Mouse (Mus musculus): ENCODE measurements around the gene Tmem108. TPM values are rescaled to one million over a fixed set of nuclear protein-coding genes. Genes with fewer than 3 reads are reported as not detected.
"Not testable (repeated sequence)": the region's sequence is repeated elsewhere in the genome, so short reads cannot be mapped to it uniquely, and the experiment has no call there.

Tmem108 gene
- total RNA-seq, 2 experiments from 2014 or later = 0.38 to 1.3 TPM

DNA sequence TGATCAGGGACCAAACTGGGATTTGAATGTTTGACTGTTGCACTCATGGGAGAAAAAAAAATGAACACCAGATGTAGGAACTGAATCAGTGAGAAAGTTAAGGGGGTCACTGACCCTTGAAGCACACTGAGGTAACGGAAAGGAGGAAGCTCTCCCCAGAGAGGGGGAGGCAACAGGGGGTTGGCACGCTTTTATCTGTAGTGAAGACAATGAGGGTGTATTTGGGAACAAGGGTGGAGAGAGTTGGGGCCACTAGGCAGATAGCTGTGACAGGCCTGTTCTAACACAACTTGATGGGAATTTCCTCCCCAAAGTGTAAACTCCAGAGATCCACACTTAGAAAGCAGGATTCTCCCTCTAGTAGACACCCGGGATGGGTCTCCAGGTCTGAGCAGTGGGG is 71.2 kb downstream of the Tmem108 start:
- no peak for ATAC-seq (replicated peaks; ENCODE audit: low FRiP score, low TSS enrichment, poor library complexity, severe bottlenecking)

DNA sequence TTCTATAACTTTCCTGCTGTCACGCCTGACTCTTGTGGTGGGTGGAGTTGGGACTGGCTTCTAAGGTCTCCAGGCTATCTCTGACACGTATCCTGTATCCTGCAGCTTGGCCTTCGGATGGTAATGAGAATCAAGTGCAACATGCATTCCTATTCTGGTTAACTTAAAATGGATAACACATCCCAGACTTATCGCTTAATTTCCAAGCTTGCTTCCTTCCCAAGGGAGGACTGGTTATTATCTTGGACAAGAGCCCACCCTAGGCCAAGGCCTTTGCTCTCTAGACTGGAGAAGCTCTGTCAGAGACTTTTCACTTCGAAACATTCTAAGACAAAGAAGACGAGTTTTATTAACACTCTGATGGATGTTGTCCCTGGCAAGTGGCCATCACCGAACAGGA is 71.9 kb downstream of the Tmem108 start:
- ATAC-seq (replicated peaks; ENCODE audit: low FRiP score, low TSS enrichment, poor library complexity, severe bottlenecking) = no peak

DNA sequence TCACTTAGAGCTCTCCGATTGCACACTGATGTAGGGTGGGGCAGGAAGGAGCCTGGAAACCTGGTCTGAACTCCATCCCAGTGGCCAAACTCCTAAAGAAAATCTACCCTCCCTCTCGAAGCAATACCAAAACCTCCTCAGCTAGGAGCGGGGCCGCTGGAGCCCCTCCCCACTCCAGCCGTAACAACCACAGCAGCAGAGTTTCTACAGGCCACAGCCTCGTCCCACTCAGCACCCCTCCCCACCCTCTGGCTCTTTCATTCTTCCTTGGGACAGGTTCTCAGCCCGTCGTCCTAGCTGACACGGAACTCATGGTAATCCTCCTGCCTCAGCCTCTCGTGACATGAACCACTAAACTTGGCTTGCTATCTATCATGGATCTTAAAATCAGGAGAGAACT is 72.6 kb downstream of the Tmem108 start:
- ATAC-seq (replicated peaks; ENCODE audit: low FRiP score, low TSS enrichment, poor library complexity, severe bottlenecking) = no peak

DNA sequence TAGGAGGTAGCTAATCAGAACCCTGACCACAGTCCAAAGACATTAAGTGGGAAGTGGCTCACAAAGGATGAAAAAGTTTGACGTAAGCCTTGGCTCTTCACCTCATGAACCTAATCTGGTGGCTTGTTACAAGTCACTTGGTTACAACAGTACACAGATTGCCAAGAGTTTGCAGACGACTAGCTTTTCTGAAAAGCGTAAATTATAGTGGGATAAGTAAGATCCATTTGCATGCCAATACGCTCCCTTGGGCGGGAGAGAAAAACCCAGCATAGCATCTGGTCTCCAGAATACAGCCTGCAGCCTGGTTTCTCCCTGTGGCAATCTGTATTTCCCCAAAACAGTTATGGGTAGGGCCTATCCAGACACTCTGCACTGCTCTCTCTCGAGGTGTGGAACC is 74.5 kb downstream of the Tmem108 start:
- no peak for ATAC-seq (replicated peaks; ENCODE audit: low FRiP score, low TSS enrichment, poor library complexity, severe bottlenecking)

DNA sequence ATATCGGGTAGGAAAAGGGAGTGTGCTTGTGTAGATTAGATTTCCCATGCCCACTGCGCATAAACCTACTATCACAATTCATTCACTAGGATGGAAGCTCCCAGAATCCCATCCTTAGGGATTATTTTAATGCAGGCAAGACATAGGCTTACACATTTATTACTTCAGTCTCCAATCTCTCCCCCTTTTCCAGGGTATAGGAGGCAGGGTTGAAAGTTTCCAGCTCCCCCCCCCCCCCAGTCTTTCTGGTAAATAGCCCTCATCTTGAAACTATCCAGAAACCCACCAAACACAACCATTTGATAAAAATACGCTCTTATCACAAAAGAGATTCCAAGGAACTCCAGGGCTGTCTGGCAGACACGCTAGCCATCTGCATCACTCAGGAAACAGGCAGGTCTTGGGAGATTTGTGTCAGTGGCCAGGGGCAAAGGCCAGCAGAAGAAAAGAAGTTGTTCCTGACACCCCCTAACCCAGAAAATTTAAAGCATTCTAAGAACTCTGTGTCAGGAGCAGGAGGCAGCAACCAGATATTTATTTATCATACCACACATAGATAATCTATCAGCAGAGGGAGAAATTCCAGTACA is 79.8 kb downstream of the Tmem108 start:
- ATAC-seq (replicated peaks; ENCODE audit: low FRiP score, low TSS enrichment, poor library complexity, severe bottlenecking) = no peak

DNA sequence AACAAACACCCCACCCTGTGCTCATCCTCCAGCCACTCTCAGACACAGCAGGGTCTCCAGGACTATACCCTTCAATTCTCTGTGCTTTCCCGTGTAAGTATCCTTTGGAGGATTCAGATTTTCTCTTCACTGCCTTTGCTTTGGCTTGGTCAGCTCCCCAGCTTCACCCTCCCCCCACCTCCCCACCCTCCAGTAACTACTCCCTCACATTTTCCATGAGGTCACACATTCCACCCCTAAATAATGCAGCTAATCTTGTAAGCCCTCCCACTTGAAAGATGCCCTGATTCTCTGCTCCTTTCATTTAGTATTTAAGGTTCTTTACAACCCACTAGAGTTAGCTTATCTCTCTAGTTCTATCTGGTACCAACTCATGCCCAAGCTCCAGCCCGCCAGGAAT is 82.4 kb downstream of the Tmem108 start:
- ATAC-seq (replicated peaks; ENCODE audit: low FRiP score, low TSS enrichment, poor library complexity, severe bottlenecking) = no peak

DNA sequence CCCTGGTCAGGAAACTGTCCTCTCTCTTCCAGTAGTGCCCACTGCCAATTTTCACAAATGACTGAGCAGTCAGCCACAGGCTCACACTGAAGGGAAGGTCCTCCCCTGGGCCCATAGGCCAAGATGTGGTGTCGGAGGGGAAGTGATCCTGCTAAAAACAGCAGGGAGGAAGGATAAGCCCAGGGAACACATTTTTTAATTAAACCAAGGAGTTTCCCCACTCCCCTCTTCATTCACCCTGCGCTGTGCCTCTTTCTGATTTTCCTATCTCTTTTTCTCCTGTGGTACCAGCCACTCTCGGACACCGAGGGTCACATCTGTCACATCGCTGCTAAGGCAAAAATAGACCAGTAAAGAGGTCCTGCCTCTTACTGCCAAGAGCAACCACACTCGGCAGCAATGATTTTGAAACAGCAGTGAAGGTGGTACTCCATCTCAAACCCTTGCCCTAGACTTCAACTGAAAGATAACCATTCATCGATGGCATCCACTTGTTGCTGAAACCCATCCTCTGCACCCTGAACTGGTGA is 83.0 kb downstream of the Tmem108 start:
- no peak for ATAC-seq (replicated peaks; ENCODE audit: low FRiP score, low TSS enrichment, poor library complexity, severe bottlenecking)

DNA sequence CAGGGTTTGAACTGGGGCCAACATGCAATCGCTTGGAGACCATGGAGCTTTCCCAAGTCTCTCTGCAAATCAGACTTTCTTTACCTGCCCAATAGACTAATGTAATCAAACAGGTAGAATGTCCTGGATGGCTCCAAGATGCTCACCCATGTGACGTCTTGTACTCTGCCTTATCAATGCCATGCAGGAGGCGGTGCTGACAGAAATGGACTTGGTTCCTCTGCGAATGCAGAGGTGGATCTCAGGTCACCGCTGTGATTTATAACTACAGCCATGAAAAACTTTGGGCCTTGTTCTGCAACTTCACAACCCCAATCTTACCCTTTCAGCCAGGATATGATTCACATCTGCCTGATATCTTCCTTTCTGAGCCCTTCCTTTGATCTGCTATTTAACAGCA is 83.8 kb downstream of the Tmem108 start:
- ATAC-seq (replicated peaks; ENCODE audit: low FRiP score, low TSS enrichment, poor library complexity, severe bottlenecking) = no peak

DNA sequence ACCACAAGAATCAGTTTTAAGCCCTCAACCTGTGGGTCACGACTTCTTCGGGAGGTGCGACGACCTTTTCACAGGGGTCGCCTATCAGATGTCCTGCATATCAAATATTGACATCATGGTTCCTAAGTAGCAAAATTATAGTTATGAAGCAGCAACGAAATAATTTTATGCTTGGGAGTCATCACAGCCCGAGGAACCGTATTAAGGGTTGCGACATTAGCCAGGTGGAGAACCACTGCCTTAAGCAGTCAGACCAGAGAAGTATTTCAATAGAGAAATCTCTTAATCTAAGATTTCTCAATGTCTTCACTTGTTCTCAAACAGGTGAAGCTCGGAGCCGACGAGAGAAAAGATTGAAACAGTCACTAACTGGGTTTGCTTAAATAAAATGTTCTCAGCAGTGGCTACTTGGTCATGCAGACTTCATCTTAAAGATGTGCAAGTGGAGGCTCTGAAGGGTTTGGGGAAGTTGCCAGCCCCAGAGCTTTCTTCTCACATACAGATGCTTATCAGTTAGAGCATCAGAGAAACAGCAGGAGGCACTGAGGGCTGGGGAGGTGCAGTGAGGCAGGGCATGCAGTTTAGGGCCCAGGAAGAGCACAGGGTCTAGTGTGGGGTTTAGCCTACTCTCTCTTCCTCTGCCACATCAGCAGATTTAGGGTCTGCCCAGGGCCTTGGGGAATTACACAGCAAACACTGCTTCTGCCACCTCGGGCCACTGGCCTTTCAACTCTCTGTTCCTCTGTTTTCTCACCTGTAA is 85.7 kb downstream of the Tmem108 start:
- no peak for ATAC-seq (replicated peaks; ENCODE audit: low FRiP score, low TSS enrichment, poor library complexity, severe bottlenecking)

DNA sequence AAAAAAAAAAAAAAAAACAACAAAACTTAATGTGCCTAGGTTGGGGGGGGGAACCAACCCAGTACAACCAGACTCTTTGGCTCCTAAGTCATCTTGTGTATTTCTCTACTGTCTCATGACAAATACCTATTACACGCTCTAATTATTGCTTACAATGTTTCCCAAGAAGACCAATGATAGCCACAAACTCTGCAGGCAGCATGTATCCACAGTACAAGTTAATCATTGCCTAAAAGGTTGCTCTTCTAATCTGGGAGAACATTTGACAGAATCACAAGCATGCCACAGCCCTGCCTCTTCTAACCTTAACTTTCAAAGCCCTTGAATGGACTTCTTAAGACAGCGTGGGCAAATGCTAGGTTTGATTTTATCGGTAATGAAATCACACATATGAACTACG is 88.8 kb downstream of the Tmem108 start:
- ATAC-seq (replicated peaks; ENCODE audit: low FRiP score, low TSS enrichment, poor library complexity, severe bottlenecking) = no peak

DNA sequence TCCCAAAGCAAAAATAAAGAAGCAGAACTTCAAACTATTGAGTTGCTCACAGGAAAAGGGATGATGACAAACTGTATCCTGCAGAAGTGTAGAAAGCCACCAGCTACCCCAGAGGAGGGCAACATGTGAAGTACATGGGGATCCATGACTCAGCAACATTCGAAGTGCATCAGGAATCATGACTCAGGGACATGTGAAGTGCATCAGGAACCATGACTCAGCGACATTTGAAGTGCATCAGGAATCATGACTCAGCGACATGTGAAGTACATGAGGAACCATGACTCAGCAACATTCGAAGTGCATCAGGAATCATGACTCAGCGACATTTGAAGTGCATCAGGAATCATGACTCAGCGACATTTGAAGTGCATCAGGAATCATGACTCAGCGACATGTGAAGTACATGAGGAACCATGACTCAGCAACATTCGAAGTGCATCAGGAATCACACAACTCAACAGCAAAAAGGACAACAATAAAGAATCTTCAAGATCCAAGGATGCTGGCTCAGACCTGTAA is 91.0 kb downstream of the Tmem108 start:
- not testable (repeated sequence) for ATAC-seq (replicated peaks; ENCODE audit: low FRiP score, low TSS enrichment, poor library complexity, severe bottlenecking)

DNA sequence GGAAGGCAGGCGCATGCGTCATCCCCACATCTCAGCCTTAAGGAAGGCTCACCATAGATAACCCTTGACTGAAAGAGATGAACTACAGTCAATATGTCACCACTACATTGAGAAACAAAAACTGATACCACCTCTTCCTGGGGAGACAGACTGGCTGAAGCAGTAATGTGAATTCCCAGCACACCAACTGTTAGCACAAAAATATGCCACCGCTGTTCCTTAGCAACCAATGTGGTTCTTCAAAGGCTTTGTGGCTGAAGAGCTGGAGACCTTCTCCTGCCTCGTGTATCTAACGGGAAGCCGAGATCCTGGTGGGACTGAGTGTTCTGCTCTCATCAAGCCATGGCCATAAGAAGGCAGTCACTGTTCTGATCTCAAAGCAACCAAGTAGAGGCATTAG is 92.8 kb downstream of the Tmem108 start:
- no peak for ATAC-seq (replicated peaks; ENCODE audit: low FRiP score, low TSS enrichment, poor library complexity, severe bottlenecking)

DNA sequence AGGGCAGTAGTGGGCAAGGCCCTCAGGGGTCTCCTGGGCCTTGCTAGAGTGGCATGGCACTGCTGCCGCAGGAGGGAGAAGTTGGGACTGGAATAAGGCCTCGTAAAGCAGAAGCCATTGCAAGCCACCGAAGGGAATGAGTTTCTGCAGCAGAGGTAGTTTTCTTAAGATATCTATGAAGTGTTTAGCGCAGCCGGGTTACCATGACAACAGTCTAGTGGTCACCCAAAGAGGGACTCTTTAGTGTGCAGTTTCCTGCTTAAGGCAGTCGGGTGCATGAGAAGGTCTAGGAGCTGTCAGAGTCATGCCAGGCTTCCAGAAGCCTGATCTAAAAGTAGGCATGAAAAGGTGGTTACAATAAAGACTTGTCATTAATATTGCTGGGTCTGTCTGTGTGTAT is 95.8 kb downstream of the Tmem108 start:
- ATAC-seq (replicated peaks; ENCODE audit: low FRiP score, low TSS enrichment, poor library complexity, severe bottlenecking) = no peak

DNA sequence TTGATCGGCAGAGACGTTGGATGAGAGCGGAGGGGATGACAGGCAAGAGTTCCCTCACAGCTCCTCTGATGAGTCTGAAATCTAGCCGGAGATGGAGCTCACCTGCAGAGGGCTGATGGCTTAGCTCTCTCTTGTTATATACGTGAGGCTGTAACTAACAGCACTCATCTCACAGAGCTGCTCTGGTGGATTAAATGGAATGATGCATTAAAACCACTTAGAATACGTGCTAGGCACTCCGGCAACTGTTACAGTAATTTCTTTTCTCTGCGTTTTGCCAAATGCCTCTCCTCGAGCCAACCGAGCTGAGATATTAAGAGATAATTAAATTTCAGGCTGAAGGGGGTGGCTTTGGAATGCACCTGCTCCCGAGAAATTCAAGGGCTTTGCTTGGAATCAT is 97.5 kb downstream of the Tmem108 start:
- no peak for ATAC-seq (replicated peaks; ENCODE audit: low FRiP score, low TSS enrichment, poor library complexity, severe bottlenecking)

DNA sequence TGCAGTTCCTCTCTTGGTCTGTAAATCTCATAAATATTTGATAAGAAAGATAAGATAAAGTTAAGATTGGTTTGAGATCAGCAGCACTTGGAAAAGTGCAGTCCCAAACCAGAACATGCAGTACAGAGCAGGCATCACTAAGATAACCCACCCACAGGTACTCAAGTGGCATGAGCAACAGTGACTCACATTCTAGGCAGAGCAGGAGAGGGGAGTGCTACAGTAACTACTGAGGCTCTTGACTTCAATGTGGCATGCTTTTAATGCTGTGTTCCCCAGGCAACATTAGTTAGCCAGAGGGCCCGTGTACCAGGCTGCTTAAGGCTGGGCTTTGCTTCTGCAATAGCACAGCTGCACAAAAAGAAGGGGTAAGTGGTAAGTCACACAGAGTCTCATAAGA is 99.8 kb downstream of the Tmem108 start:
- ATAC-seq (replicated peaks; ENCODE audit: low FRiP score, low TSS enrichment, poor library complexity, severe bottlenecking) = no peak

DNA sequence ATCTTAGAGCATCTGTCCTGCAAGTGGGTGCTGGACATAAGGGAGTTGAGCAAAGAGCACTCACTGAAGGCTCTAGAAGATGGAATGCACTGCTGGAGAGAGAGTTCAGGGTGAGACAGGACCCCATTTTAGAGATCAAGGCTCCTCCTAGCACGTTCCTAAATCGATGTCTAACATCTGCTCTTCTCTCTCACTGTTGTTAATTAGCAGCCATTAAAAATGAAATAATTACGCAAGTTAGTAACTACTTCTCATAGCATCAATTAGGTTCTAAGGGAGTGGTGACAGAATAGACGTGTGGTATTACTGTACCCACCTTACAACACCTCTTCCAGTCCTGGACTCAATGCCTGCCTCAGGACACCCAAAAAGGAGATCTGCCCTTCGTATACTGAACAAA is 103.7 kb downstream of the Tmem108 start:
- ATAC-seq (replicated peaks; ENCODE audit: low FRiP score, low TSS enrichment, poor library complexity, severe bottlenecking) = no peak

DNA sequence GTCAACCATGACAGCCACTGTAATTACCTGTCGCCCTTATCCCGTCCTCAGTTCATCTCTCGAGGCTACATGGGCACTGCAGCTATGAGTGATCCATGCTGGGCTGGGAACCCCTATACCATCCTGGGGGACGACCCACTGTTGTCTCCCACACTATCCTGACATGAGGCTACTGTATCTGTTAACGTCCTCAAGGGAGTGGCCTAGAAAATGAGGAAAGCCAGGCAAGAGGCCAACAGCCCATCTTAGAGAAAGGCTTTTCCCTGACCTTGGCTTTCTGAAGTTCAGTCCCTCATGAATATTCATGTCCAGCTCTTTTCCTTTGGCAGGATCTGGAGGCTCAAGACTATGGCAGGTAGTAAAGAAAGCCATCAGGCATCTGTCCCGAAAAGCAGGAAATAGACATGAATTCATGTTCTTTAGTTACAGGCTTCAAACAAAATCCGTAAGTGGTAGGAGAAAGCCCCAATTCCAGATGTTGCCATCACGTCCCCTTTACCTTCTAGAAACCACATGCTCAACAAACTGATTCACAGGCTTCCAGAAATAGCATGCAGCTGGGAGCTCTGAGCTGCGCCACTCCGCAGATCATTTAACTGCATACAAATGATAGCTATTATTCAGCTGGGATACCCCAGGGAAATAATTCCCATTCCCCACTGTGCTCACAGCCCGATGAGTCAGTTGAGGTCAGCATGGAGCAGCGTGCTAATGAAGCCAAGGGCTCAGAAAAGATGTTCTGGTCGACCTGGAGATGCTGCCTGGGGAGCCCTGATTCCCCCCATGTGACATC is 104.3 kb downstream of the Tmem108 start:
- ATAC-seq (replicated peaks; ENCODE audit: low FRiP score, low TSS enrichment, poor library complexity, severe bottlenecking) = no peak

DNA sequence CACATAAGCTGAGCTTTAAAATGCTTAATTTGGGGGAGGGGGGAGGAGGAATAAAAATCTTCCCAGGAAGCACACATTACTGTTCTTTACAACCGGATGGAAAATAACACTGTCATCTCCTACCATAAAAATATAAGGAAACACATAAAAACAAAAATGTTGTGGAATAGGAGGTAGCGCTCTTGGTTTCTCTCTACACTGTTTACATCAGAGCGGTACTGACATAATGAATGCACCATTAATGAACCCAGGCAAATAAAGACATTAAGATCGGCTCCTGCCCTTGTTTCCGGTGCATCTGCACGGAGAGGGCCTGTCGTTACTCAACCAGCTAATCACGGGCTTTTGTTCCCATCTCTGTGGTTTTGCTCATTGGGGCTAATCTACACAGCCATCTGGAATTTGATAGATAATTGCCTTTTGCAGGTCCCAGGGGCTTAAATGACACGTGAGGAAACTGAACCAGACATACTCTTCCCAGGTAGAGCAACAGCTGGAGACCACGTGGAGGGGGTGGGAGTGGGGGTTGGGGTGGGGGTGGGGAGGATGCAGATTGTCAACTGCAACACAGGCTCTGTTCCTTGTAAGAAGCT is 107.5 kb downstream of the Tmem108 start:
- no peak for ATAC-seq (replicated peaks; ENCODE audit: low FRiP score, low TSS enrichment, poor library complexity, severe bottlenecking)

DNA sequence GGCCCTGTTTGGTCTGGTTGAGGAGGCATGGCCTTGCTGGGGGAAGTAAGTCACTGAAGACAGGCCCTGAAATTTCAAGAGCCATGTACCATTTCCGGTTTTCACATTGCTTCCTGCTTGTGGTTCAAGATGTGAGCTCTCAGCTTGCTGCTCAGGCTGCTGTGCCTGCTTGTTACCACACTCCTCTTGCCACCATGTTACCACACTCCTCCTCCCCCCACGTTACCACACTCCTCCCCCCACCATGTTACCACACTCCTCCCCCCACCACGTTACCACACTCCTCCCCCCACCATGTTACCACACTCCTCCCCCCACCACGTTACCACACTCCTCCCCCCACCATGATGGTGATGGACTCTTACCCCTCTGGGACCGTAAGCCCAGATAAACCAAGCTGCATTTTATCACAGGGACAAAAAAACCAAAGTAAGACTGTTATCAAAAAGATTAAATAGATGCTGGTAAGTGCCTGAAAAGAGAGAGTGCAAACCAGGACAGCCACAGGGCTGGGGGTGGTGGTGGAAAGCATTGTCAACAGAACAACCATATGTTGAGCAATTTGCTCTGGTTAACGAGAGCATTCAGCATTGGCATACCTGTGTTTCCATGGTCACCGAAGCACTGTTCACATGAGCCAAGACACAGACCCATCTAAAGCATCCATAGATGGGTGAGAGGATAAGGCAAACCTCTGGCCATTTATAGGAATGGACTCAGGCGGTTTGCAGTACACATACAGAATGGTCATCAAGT is 109.3 kb downstream of the Tmem108 start:
- no peak for ATAC-seq (replicated peaks; ENCODE audit: low FRiP score, low TSS enrichment, poor library complexity, severe bottlenecking)

Data from megakaryocyte-erythroid progenitor cell, adult 5-6 weeks (primary cell).